Mouse (Mus musculus) yolk sac, embryonic 10.5 days (tissue): ENCODE data around the gene Tpp1.

Experiments used
- DNase-seq: peaks from one replicate; pipeline ENCODE4 v3.0.0-alpha.2; 2017; ENCODE audit warnings: low spot score

Tpp1 gene

DNA sequence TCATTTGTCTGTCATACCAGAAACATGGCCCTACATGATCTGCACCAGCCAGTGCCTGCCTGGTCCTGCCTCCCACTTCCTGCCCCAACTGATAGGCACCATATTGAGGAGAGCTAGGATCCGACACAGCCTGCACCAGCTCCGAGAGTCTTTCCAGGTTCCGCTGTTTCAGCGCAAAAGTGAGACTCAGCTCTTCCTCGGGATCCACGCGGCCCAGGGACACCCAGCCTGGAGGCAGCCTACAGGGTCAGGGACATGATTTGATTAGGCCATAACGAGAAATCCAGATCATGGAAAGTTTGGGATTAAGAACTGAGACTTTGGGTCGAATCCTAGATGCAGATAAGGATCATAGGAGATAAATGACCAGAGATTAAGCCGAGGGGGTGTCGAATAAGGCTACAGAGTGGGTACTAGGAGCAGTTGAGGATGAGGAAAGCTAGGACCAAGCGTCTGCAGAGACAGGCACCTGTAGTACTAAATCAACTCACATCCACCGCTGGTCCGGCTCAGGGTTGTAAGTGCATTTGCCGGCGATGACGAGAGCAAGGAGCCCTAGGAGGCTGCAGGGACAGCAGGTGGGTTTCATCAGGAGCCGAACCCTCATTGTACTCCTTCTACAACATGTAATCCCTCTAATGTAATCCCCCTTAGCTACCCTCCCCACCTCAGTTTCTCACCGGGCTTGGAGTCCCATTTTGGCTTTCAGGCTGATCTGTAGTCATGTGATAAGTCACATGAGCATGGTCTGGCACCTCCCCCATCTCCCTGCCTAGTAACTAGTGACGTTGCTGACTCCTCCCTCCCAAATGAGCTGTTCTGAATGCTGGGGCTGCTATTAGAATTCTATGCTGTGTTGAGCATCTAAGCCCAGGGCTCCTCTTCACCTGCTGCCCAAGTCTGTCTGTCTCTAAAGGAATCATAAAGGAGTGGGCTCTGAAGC lies at the start of gene Tpp1:
TSS of gene Tpp1 (minus strand) at position 745 of the 943 bp plus-strand sequence.
- peak; percentile 92 for DNase-seq

DNA sequence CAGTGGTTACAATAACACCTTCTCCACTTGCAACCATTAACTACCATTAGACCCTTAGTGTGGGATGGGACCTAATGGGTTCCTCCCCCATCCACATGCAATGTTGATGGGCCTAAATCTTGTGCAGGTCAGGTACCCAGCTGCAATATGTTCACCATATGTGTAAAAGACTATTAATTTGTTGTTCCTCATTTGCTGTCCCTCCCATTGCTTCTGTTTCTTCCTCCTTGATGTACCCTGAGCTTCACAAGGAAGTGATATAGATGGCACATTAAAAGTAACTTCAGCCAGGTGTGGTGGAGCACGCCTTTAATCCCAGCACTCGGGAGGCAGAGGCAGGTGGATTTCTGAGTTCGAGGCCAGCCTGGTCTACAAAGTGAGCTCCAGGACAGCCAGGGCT lies 44.9 kb upstream of the Tpp1 start:
- no peak for DNase-seq

DNA sequence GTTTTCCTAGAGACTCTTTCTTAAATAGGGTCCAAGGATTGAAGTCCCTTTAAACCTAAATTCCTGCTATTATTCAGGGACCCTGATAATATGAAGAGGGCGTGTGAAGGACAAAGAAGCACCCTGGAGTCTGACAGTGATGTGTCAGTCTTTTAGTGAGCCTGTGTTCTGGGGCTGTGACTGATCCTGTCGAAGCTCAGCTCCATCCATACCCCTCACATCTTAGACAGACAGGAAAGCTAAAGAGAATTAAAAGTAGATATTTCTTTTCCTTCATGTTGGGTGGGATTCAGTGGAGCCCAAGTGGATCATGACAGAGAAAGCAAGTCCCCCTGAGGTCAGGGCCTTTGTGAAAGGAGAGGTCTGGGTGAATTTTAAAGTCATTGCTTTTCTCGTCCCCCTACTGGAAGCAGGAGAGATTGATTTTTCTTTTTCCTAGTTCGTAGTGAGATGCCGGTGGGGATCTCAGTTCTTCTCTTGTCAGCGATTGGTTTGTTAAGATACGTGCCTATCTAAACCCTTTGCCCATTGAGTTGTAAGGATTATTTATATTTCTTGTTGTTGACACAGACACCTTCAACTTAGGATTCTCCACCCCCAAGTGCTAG lies 43.8 kb upstream of the Tpp1 start:
- DNase-seq: no peak

DNA sequence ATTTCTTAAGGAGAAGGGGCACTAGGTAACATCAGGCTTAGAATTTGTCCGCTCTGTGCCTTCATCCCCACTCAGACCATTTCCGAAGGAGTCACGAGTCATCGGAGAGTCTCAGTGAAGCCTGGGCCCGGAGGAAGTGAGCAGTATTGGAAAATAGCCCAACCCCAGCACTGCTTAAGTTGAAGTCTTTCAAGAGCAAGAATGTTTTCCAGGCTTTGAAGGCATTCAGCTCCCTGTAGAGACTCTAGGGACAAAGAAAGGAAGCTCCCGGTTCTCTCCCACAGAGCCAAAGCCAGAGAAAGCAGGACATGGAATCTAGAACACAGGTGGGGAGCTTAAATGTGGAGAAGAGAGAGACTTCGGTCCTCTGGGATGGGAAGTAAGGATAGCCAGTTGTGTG lies 41.7 kb upstream of the Tpp1 start:
- DNase-seq: no peak

DNA sequence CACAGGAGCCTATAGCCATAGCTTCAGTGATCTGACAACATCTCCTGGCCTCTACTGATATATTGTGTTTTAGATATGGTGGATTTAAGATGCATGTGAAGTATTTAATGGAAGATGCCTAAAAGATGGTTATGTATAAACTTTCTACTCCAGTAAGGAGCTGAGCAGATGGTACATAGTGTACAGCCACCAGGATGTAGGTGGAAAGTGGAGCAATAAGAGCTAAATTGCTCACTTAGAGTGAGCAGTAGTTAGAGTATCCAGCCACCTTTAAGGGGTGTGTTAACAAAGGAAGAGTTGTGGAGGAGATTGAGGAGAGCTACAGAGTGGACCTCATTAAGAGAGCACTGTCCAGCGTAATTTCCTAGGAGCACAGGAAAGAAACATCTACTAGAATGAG lies 39.1 kb upstream of the Tpp1 start:
- DNase-seq: no peak

DNA sequence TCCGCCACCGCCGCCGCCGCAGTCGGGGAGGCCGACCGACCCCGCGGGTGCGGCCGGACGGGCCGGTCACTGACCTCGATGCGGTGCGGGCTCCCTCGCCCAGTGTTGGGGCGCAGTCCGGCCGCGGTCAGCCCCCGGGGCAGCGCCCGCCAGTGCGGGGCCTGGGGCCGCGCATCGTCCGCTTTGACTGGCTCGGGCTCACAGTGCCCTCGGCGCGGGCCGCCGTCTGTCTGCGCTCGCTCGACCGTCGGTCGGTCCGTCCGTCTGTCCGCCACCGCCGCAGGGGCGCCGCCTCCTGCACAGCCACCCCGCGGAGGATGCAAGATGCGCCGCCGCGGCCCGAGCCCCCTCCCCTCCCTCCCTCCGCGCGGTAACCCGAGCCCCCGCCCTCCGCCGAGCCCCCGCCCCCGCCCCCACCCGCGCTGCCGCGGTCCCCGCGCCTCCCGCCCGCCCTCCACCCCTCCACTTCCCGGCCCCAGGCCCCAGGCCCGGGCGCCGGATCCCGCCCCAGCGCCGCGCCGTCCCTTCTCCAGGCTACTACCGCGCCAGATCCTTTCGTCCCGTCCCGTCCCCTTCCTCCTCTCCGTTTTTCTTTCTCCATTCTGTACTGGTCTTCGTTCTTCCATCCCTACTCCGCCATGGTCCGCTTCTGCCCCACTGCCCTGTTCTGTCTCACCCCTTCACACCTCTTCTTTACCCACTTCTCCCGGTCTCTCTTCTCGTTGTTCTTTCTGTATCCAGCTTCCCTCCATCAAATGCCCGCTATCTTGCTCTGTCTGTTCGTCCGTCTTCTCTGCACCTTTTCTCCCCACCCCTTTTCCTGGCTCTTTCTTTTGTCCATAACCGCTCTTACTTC lies 35.5 kb upstream of the Tpp1 start, which contains the start of gene Dchs1:
TSS of gene Dchs1 (minus strand) at position 370 of the 856 bp plus-strand sequence.
- DNase-seq: peak; percentile 60

DNA sequence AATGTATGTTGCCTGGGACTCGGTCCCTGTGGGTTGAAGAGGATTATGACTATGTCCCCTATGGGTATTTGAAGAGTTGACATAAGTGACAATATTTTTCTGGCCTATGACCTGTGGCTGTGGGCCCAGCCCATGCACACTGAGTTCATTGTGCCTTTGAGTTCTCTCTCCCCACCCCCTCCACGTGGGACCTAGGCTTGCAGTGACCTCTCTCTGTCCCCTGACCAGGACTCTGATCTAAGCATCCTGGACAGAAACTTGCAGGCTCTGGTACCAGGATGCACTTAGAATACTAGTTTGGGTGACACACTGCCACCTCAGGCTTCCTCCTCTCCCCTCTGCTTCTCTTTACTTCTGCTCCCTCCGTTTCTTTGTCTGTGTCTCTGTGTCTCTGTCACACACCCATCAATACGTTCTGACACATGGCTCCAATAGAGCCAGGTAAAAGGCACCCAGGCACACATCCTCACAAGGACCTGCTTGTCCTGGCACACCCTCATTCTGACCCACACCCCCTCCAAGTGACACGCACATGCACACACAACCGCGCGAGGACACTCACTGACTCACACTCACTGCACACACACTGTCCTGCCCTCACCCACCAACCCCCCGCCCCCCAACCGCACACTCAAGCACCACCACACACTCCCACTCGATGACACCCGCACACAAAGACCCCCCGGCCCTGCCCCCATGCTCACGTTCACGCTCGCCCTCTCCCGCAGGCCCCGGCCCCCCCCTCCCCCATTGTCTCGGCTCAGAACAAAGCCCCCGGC lies 34.7 kb upstream of the Tpp1 start:
- DNase-seq: no peak

DNA sequence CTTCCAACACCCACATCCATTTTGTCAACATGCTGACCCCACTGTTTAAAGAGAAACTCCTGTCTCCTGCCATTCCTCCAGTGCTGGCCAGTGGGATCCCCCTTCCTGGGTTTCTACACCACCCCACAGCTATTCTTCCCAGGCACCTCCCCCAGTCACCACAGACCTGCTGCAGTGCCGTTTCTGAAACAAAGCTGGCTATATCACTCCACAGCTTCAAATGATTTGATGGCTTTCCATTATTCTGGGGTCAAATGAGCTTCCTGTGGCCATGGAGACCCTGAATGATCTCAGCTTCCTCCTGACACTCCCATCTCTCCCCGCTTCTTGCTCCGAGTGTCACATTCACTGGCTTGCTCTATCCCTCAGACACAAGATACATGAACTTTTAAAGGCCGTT lies 32.5 kb upstream of the Tpp1 start:
- no peak for DNase-seq

DNA sequence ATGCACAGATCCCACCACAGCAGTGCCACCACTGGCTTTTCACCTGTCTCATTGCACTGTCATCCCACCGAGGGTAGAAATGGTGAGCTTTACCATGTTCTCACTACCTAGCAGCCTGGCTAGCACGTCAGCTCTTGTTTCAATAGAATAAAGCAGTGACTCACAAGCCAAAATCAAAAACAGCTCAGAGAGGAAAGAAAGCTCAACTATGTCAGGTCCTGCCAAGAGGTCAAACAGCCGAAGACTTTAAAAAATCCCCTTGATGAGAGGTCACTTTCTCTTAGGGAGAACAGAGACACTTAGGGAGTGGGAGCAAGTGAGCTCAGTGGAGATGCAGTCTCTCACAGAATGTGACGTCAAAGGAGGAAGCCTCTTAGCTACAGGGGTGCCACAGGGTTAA lies 31.8 kb upstream of the Tpp1 start:
- DNase-seq: no peak

DNA sequence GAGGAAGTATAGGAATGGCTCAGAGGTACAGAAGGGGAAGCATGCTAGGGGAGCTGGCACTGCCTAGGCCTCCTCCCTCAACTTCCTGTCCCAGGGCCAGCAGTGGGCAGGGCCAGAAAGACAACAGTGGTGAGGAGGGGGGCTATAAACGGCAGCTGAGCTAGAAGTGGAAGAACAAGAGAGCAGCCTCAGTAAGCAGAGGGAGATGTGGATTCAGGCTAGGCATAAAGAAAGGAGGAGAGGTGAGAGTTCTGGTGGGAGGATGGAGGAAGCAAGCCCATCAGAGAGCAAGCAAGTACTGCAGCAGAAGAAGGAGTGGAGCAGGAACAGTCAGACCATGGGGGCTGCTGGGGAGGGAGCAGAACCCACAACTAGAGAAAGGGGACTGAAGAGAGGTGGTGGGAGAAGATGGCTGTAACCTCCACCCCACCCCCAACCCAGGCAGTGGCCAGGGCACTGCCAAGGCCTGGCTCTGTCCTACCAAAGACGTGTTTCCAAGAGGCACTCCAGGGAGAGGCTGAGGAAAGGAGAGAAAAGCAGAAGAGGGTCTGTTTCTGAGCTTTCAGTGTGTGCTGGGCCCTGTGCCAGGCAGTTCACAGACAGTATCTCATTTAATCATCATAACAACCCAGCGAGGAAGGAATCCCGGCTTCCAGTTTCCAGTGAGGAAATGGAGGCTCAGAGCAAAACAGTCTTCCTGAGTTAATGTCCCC lies 26.7 kb upstream of the Tpp1 start:
- peak; percentile 39 for DNase-seq

DNA sequence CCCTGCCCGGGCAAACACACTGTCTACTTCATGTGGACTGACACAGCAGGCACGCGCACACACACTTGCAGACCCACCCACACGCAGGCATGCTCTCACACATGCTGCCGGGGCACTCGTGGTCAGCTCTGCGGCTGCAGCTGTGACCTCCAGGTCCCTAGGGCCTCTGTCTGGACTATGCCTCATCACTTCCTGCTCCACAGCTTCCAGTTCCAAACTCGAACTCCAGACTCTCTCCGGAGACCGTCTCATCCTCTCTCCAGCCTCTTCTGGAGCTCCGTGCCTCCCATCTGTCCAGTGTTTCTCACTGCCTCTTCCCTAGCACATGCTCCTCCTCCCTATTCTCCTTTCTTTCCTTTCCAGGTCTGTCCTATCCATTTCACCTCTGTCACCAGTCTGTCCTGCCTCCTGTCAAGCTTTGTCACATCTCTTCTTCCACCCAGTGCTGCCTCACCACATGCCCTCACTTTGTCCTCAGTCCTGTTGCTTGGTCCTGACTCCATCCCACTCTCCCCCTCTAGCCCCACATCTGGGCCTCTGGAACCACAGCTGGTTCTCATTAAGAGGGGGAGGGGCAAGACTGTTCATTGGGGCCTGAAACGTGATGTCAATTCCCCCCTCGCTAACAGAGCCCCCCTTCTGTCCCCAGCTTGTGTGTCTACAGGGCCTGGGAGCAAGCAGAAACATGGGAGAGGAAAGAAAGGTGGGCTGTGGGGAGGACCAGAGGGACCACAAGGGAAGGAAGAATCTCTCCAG lies 25.9 kb upstream of the Tpp1 start:
- peak; percentile 43 for DNase-seq

DNA sequence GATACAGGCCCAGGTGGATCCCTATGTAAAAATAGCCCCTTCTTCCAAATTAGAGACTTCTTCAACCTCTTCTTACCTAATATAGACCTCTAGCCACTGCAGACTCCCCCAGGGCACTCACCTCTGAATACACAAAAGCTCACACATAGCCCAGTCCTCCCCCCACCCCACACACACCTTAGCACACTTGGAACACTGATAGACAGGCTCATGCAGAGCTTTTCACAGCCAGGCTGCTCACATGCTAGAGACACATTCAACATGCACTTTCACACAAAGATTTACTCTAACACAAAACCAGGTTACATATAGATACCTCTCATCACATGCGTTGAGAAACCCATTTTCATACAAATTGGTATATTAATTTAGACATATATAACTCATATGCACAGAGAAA lies 25.3 kb upstream of the Tpp1 start:
- no peak for DNase-seq

DNA sequence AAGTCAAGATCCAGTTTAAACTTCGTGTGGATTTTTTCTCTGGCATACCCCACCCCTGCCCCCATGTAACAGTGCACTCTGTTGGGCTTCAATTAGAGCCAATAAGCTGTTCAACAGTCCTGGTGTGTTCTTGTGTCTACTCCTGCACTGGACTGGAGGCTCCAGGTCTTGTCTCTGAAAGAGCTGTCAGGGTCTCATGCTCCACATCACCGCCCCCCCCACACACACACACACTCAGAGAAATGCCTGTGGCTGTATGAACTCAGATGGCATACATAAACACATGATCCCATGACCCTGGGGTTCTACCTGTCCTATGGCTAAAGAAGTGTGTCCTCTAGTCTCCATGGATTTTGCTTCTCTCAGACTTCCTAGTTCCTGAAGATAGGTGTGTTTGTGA lies 24.0 kb upstream of the Tpp1 start:
- DNase-seq: no peak

DNA sequence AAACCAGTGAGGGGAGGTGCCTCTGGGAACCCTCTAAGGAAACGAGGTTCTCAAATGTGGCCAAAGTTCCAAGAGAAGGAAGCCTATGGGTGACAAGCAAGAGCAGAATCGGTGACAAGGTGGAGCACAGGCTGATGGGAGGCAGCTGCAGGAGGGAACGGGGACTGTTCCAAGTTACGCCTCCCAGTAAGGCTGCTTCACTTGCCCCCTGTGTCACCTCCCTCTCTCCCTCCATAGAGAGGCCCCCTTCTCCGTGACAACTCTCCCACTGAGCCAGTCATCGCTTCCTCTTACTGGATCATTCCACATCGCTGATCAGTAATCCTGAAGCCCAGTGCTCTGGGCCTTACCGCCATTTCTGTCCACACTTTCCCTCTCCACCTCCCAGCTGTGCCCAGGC lies 22.6 kb upstream of the Tpp1 start:
- DNase-seq: no peak

DNA sequence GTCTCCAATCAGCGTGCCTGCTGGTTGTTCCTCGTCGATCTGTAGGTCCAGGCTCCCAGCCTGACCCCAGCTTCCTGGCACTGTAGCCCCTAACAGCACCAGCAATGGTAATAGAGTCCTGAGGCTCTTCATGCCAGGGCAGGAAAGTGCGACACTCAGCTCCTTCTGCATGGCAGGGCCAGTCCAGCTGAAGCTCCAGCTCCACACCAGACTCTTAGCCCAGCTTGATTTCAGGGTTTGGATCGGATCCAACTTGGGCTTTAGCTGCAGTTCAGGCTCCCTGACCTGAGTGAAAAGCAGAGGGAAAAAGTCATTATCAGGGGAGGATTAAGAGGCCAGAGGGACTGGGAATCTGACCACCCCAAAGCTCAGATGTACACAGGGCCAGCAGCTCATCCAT lies 21.0 kb upstream of the Tpp1 start:
- DNase-seq: no peak

DNA sequence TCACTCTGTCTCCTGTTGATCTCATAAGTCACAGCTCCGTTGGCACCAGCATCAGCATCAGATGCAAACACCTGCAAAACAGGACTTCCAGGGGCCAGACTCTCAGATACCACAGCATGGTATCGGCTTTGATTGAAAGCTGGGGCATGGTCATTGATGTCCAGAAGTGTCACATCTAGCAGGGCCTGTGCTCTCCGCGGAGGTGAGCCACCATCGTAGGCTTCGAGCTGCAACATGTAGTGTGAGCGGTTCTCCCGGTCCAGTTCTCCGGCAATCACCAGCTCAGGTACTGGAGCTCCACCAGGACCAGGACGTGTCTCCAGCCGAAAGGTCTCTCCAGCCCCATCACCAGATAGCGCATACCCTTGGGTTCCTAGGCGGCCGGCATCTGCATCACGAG lies 20.3 kb upstream of the Tpp1 start:
- no peak for DNase-seq

DNA sequence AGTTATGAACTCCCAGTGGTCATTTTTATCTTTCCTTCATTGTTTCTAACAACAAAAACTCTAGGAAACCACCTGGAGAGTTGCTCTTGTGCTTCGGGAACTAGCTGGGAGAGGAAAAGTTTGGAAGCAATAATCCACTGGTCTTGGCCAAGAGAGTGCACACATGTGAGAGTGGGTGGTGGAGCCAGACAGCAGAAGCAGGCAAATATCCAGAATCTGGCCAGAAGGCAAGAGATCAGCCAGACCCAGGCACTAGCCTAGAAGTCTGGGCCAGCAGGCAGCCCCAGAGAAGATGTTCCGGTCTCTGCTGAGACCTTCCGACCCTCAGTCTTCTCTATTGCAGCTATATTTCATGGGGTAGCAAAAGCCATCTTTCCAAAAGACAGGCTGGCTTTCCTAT lies 17.9 kb upstream of the Tpp1 start:
- DNase-seq: no peak

DNA sequence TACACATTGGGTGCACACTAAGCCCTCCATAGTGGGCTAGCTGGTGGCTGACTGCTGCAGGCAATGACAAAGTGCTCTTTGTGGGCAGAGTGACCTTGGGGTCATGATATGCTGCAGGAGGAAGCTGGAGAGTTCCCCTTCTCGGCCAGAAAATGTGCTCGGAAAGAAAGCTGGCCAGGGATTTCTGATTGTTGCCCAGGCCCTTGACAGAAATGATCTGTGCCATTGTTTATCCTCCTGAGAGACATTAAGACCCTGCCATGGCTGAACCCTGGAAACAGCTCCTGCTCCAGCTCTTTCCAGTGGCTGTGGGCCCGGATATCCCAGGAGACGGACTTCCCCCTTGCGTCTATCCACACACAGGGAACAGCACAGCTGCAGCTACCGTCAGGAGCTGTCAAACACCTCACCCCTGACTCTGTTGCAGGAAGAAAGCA lies 15.7 kb upstream of the Tpp1 start:
- DNase-seq: peak; percentile 26

DNA sequence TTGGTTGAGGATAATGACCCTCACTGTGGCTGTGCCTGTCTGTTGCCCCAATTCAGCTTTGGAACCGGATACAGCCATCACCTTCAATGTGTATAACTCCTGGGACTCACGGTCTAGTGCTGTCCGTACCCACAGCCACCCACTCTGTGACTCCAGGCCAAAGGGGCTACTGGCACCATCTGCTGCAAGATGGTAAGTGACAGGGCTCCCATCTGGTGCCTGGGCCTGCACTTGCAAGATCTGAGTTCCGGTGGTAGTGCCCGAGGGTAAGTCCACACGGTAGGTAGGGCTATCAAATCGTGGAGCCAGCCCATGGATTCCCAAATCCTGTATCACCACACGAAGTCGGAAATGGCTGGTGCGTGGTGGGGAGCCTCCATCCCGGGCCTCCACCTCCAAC lies 12.3 kb upstream of the Tpp1 start:
- no peak for DNase-seq

DNA sequence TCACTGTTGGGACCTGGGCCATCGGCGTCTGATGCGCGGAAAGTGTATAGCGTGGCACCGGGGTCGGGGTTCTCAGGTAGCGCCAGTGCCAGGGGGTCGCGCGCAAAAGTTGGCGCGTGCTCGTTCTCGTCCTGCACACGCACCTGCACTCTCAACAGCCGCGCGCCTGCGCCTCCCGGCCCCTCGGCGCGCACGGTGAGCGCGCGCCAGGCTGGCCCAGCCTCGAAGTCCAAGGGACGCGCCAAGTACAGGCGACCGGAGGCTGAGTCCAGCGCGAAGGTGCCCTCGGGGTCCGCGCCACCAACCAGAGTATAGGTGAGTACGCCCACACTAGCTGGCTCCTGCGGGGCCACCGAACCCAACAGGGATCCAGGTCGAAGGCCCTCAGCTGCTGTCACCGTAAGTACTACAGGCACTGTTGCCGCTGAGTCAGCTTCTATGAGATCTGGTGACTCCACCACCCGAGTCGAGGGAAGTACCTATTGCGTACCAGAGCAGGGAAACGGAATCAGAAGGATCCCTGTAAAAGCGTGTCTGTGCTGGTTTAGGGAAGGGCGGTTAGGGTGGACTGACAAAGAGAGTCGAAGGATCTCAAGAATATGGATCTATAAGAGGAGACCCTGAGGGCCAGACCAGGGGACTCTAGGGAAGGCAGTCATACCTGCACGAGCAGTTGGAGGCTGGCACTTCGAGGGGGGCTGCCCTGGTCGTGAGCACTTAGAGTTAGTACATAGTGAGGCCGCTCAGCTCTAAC lies 10.7 kb upstream of the Tpp1 start:
- DNase-seq: no peak
